Mouse (Mus musculus): Measurements from ENCODE around the gene 1700016C15Rik. TPM values are rescaled to one million over a fixed set of nuclear protein-coding genes. Genes with fewer than 3 reads are reported as not detected.

Gene 1700016C15Rik
- polyA plus RNA-seq, 1 experiment from 2014 or later, result not detected

- no peak for ATAC-seq (ENCODE audit: low FRiP score, low read depth)
- Histone ChIP-seq H3K4me1 (no peaks in the 10 kb centered on the region), H3K27me3 (no peaks in the 10 kb centered on the region), H3K4me3 (no peak overlapping the region), H3K27ac (replicated peaks) (no peak overlapping the region), H3K4me2 (replicated peaks) (no peak overlapping the region), H3K9me3 (no peaks in the 10 kb centered on the region), H3K9ac (replicated peaks) (no peak overlapping the region), H3K36me3 (no peaks in the 10 kb centered on the region)
- WGBS, result 76% methylated on average over 3 of the region's 3 CpGs
Measured at GRCm38 (mm10) chr1:177719029-177719427, 10.6 kb upstream of the 1700016C15Rik start.

DNA sequence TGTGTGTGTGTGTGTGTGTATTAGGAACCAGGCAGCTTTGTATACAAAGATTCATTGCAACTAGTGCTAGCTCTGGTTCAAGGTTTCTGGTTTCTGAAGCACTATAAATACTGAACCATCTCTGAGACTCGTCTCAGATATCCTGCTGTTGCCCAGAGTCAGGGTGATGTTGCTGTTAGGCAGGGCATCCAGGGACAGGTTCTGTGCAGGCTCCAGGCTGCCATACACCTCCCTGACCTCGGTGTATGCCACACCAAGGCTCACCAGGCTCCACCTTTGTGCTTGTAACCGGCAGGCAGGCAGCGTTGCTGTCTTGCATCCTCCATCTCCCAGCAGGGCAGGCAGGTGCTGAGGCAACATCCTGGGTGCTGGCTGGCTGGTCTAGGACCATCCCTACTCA lies 5.8 kb upstream of the 1700016C15Rik start:
- no peaks in the 10 kb centered on the region for H3K4me1 ChIP-seq
- H3K9ac ChIP-seq (replicated peaks), result no peak overlapping the region
- no peak for ATAC-seq (ENCODE audit: low FRiP score, low read depth)
- H3K4me3 ChIP-seq, result no peak overlapping the region
- H3K9me3 ChIP-seq, result no peaks in the 10 kb centered on the region
- no peaks in the 10 kb centered on the region for H3K36me3 ChIP-seq
- no peaks in the 10 kb centered on the region for H3K27me3 ChIP-seq
- 80% methylated on average over 4 of the region's 4 CpGs for WGBS
- no peak overlapping the region for H3K4me2 ChIP-seq (replicated peaks)
- H3K27ac ChIP-seq (replicated peaks), result no peak overlapping the region

DNA sequence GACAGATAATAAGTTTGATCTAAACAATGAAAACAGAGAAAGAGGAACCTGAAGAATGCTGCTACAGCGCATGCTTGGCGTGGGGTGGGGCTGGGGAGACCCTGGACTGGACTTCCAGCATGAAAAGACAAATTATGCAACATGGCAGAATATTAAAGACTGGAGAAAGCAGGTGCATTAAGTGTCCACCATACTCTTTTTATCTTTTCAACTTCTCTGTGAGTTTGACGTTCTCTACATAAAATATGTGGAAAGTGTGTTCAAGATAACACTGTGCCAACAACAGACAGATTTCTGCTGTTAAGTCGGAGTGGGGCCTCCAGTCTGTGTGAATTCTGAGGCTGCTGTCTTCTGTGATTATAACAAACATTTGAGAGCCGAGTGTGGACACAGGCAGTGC lies 2.7 kb upstream of the 1700016C15Rik start:
- 80% methylated on average over 5 of the region's 5 CpGs for WGBS
- Histone ChIP-seq H3K9me3 (peaks cover 6% of the 10 kb centered on the region), H3K27ac (replicated peaks) (no peak overlapping the region), H3K4me1 (peaks cover 9% of the 10 kb centered on the region), H3K4me3 (no peak overlapping the region), H3K4me2 (replicated peaks) (no peak overlapping the region), H3K36me3 (no peaks in the 10 kb centered on the region), H3K27me3 (no peaks in the 10 kb centered on the region), H3K9ac (replicated peaks) (no peak overlapping the region)
- no peak for ATAC-seq (ENCODE audit: low FRiP score, low read depth)

DNA sequence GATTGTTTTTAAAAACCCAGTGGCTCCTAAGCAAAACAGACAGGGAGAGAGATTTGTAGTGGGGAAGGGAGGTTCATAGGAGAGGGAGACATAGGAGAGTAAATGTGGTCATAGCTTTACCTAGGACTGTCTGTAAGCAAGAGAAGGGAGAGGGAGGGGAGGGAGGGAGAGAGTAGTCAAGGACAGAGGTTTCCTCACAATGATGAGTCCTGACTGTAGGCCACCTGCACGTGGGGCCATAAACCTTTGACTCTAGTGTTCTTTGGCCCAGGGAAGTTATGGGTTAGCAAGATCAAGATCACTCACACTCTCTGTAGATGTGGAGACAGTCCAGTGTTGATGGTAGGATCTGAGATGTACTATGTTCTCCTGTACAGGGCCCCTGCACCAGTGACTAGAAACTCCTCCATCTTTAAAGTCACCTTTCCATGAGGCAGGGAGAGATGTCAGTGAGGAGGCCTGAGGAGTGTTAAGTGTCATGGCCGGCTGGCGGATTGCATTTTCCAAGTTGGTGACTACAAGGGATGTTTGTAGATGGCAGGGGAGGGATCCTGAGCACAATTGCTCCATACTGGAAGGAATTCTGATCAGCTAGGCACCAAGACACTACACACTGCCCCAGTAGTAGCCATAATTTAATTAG lies 1.6 kb upstream of the 1700016C15Rik start:
- no peak overlapping the region for H3K4me2 ChIP-seq (replicated peaks)
- H3K4me1 ChIP-seq, result peaks cover 9% of the 10 kb centered on the region
- H3K27me3 ChIP-seq, result no peaks in the 10 kb centered on the region
- H3K36me3 ChIP-seq, result no peaks in the 10 kb centered on the region
- no peak overlapping the region for H3K27ac ChIP-seq (replicated peaks)
- no peak overlapping the region for H3K9ac ChIP-seq (replicated peaks)
- no peak for ATAC-seq (ENCODE audit: low FRiP score, low read depth)
- no peak overlapping the region for H3K4me3 ChIP-seq
- WGBS, result 94% methylated on average over 3 of the region's 3 CpGs
- peaks cover 6% of the 10 kb centered on the region for H3K9me3 ChIP-seq

DNA sequence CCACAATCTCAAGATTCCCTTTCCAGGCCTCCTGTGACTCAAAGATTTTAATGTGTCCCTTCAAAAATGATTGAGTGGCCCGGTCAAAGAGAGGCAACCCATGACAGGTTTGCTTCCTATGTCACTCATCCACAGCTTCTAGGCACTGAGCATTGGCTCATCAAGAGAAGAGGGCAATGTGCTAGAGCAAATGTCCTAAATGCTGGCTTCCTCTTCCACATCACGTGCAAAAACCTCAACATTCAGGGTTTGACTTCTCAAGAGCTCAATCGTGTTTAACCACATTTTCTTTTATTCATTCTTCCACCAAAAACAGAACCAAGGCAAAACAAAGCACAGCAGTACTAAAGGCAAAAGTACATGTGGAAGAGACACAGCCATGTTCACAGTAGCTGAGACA lies 2.4 kb downstream of the 1700016C15Rik start:
- Histone ChIP-seq H3K36me3 (no peaks in the 10 kb centered on the region), H3K4me2 (replicated peaks) (no peak overlapping the region), H3K9ac (replicated peaks) (no peak overlapping the region), H3K9me3 (peaks cover 6% of the 10 kb centered on the region), H3K27me3 (no peaks in the 10 kb centered on the region), H3K4me1 (peaks cover 9% of the 10 kb centered on the region), H3K4me3 (no peak overlapping the region), H3K27ac (replicated peaks) (no peak overlapping the region)
- 91% methylated on average over 3 of the region's 3 CpGs for WGBS
- ATAC-seq (ENCODE audit: low FRiP score, low read depth), result no peak

- Histone ChIP-seq H3K4me1 (no peaks in the 10 kb centered on the region), H3K9me3 (no peaks in the 10 kb centered on the region), H3K27me3 (no peaks in the 10 kb centered on the region), H3K9ac (replicated peaks) (no peak overlapping the region), H3K4me2 (replicated peaks) (no peak overlapping the region), H3K36me3 (no peaks in the 10 kb centered on the region), H3K27ac (replicated peaks) (no peak overlapping the region), H3K4me3 (no peak overlapping the region)
- ATAC-seq (ENCODE audit: low FRiP score, low read depth), result no peak
- 68% methylated on average over 6 of the region's 6 CpGs for WGBS
Measured at GRCm38 (mm10) chr1:177737505-177738105, 8.0 kb downstream of the 1700016C15Rik start.

DNA sequence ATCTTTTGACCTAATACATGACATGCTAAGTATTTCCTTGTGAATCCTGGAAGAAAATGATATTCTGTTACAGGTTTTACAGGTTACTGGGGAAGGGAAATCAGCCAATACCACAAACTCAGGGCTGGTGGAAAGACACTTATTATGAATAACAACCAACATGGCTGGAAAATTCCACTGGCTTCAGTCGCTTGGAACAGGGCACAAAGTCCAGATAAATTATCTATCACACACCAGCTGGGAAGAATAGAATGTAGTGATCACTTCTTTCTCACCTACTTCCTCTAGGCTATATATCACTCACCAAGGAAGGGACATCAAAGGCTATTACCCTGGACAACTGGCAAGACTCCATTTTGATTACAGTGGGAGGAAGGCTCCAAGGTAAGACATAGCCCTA lies 11.1 kb downstream of the 1700016C15Rik start:
- ATAC-seq (ENCODE audit: low FRiP score, low read depth), result no peak
- no peaks in the 10 kb centered on the region for H3K27me3 ChIP-seq
- H3K4me1 ChIP-seq, result no peaks in the 10 kb centered on the region
- no peak overlapping the region for H3K27ac ChIP-seq (replicated peaks)
- H3K36me3 ChIP-seq, result no peaks in the 10 kb centered on the region
- no peak overlapping the region for H3K4me2 ChIP-seq (replicated peaks)
- WGBS, result 88% methylated on average over 1 of the region's 1 CpGs
- no peak overlapping the region for H3K9ac ChIP-seq (replicated peaks)
- H3K9me3 ChIP-seq, result no peaks in the 10 kb centered on the region
- H3K4me3 ChIP-seq, result no peak overlapping the region

GRCm38 (mm10) chr1:177742119-177742518 lies 12.5 kb downstream of the 1700016C15Rik start:
- H3K4me2 ChIP-seq (replicated peaks), result no peak overlapping the region
- H3K27ac ChIP-seq (replicated peaks), result no peak overlapping the region
- ATAC-seq (ENCODE audit: low FRiP score, low read depth), result no peak
- H3K27me3 ChIP-seq, result no peaks in the 10 kb centered on the region
- H3K9ac ChIP-seq (replicated peaks), result no peak overlapping the region
- WGBS, result 72% methylated on average over 1 of the region's 1 CpGs
- no peak overlapping the region for H3K4me3 ChIP-seq
- no peaks in the 10 kb centered on the region for H3K9me3 ChIP-seq
- H3K4me1 ChIP-seq, result no peaks in the 10 kb centered on the region
- no peaks in the 10 kb centered on the region for H3K36me3 ChIP-seq

DNA sequence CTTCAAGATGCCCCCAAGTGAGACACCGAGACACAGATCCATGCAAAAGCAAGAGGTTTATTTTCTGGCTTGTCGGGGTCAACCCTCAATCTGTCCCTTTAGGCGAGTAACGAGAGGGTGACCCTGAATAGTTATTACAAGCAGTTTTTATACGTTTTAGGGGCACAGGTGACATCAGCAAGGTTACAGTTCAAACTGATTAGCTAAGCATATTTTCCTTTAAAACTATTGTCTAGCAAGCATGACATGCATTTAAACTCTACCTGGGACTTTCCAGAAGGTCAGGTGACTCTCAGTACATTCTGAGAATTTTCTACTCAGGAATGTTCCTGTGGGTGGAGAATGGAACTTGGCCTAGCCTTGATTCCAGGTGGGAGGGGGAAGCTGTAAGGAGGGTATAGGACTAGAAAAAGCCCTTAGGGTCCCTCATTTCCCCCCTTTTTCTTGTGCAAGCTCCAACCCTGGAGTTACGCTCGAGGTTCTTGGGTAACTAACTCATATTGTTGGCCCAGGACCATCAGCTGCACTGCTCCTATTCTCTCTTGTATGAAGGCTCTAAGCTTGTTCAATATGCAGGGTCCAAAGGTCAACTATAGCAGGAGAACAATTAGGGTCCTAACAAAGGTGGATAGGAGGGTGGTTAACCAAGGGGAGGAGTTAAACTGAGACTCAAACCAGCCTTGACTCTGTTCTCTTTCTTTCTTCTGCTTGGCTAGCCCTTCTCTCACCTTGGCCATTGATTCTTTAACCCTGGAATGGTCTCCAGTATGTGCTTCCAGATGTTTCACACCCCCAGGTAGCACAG lies 15.1 kb downstream of the 1700016C15Rik start:
- H3K27ac ChIP-seq (replicated peaks), result no peak overlapping the region
- H3K9me3 ChIP-seq, result 0 out of 2 replicates have a peak, but pooled peaks cover 8% of the 10 kb centered on the region
- H3K9ac ChIP-seq (replicated peaks), result no peak overlapping the region
- H3K4me2 ChIP-seq (replicated peaks), result no peak overlapping the region
- no peak for ATAC-seq (ENCODE audit: low FRiP score, low read depth)
- no peaks in the 10 kb centered on the region for H3K4me1 ChIP-seq
- H3K36me3 ChIP-seq, result no peaks in the 10 kb centered on the region
- 79% methylated on average over 7 of the region's 7 CpGs for WGBS
- H3K4me3 ChIP-seq, result no peak overlapping the region
- H3K27me3 ChIP-seq, result no peaks in the 10 kb centered on the region

DNA sequence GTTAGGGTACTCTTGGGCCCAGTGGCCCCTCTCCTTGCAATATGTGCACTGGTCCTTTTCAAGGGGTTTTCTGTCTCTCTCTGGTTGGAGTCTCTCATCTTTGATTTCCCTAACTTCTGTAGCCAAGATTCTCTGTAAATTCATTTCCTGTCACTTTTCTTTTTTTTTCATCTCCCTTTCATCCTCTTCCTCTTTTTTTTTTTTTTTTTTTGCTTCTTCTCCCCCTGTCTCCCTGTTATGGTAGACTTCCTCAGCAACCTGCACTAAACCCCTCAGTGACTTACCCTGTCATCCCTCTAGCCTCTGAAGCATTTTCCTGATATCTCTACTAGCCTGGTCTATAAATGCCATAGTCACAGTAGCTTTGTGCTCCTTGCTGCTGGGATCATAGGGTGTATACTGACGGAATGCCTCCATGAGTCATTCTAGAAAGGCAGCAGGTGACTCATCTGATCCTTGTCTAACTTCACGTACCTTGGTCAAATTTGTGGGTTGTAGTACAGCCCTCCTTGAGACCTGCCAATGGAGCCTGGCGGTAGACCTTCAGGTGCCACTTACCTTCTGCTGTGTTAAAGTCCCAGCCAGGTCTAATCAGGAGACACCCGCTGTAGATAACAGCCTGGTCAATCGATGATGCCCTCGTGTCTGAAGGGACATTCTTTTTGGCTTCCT lies 18.4 kb downstream of the 1700016C15Rik start:
- H3K4me3 ChIP-seq, result no peak overlapping the region
- peaks cover 4% of the 10 kb centered on the region; the same call in 1 of the 2 replicates for H3K36me3 ChIP-seq
- H3K9me3 ChIP-seq, result peaks cover 24% of the 10 kb centered on the region
- no peak overlapping the region for H3K27ac ChIP-seq (replicated peaks)
- 96% methylated on average over 6 of the region's 6 CpGs for WGBS
- no peaks in the 10 kb centered on the region for H3K27me3 ChIP-seq
- no peaks in the 10 kb centered on the region for H3K4me1 ChIP-seq
- no peak overlapping the region for H3K9ac ChIP-seq (replicated peaks)
- H3K4me2 ChIP-seq (replicated peaks), result no peak overlapping the region
- no peak for ATAC-seq (ENCODE audit: low FRiP score, low read depth)

DNA sequence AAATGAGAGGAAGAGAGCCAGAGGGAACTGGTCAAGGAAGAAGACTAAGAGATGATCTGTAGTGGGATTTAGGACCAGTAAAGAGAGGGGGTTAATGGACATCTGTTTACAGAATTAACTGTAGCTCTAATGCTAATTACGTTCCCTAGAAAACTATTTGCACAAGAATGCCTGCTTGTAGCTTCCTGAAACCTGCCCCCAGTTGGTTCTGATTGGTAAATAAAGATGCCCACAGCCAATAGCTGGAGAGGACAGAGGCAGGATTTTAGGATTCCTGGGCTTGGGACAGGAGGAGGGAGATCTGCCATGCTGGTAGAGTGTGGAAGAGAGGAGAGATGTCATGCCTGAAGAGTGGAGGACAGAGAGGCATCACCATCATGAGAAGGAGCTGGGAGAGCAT lies 23.9 kb downstream of the 1700016C15Rik start:
- H3K9ac ChIP-seq (replicated peaks), result no peak overlapping the region
- H3K36me3 ChIP-seq, result peaks cover 4% of the 10 kb centered on the region; the same call in 1 of the 2 replicates
- ATAC-seq (ENCODE audit: low FRiP score, low read depth), result no peak
- no peaks in the 10 kb centered on the region for H3K4me1 ChIP-seq
- H3K4me2 ChIP-seq (replicated peaks), result no peak overlapping the region
- peaks cover 24% of the 10 kb centered on the region for H3K9me3 ChIP-seq
- H3K27ac ChIP-seq (replicated peaks), result no peak overlapping the region
- no peak overlapping the region for H3K4me3 ChIP-seq
- no peaks in the 10 kb centered on the region for H3K27me3 ChIP-seq
- 55% methylated on average over 1 of the region's 1 CpGs for WGBS

DNA sequence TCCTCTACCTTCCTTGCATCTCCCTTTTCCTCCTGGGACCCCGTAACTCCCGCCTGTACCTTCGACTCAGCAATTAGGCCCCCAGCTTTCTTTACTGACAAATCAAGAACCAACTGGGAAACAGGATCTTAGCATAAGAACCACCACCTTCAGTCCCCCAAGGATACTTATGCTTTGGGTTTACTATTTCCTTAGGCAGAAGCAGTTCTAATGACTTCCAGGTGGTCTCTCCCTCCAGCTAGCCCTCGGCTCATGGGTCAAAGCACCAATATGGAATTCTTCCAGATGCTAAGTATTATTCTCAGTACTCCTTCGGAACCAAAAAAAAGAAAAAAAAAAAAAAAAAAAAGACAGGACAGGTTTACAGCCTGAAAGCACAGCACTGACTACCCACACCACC lies 27.6 kb downstream of the 1700016C15Rik start:
- H3K27me3 ChIP-seq, result no peaks in the 10 kb centered on the region
- H3K9ac ChIP-seq (replicated peaks), result no peak overlapping the region
- WGBS, result 90% methylated on average over 5 of the region's 5 CpGs
- H3K4me3 ChIP-seq, result no peak overlapping the region
- H3K4me2 ChIP-seq (replicated peaks), result no peak overlapping the region
- 0 out of 2 replicates have a peak, but pooled peaks cover 4% of the 10 kb centered on the region for H3K36me3 ChIP-seq
- ATAC-seq (ENCODE audit: low FRiP score, low read depth), result no peak
- H3K27ac ChIP-seq (replicated peaks), result no peak overlapping the region
- H3K4me1 ChIP-seq, result no peaks in the 10 kb centered on the region
- no peaks in the 10 kb centered on the region for H3K9me3 ChIP-seq
